Comparison of ENCODE assay signal across 20 mouse cellular contexts in genomic region chr16:10861408-10861807, GRCm38 (mm10). TPM values are rescaled to one million over a fixed set of nuclear protein-coding genes. Genes with fewer than 3 reads are reported as not detected.
A peak's percentile ranks its signal among the peaks of the same experiment; 100 is the strongest.
DNase-seq lines count a peak whose midpoint lies in the region.
"Had no signal": no experiment of that assay in that cellular context is flagged by ENCODE, and none has a peak within 500 bp of the region (broad histone marks: within the 10 kb centered on the region; RNA-seq: fewer than 3 reads in every experiment).

No protein-coding gene starts in this region.

- DNase-seq in gastrocnemius, adult 18-20 months (ENCODE audit: low spot score): peak; percentile 77
- no peak for DNase-seq in gastrocnemius, postnatal 10 days
- DNase-seq in ovary, postnatal 36 days (ENCODE audit: low spot score): peak; percentile 49
- DNase-seq in ovary, postnatal 14 days (ENCODE audit: low spot score): no peak
- peak; percentile 62 for DNase-seq in gastrocnemius, postnatal 25 days
- DNase-seq in testis, postnatal 14 days (ENCODE audit: low spot score): peak; percentile 46
- no peak for DNase-seq in thymus, postnatal 0 days (ENCODE audit: low spot score)
- DNase-seq: cerebellum, postnatal 36 days had no signal

RNA-seq across cellular contexts. Expression of gene Rmi2, which starts 26.5 kb away (rescaled TPM):
- total RNA-seq in gastrocnemius, adult 18-20 months (2021): 1 to 10 TPM in 1 of 2 experiments, under 1 TPM in 1; 0.95 to 1.5 TPM
- total RNA-seq in gastrocnemius, postnatal 10 days (2021): 1 to 10 TPM; 1.6 TPM
- 1 to 10 TPM; 2.8 to 3.5 TPM for total RNA-seq in gastrocnemius, postnatal 25 days (2021)
- 8.6 and 12.6 TPM in 2 replicates for polyA plus RNA-seq in thymus, postnatal 0 days (2015; fragmentation: Nextera tagmentation; extraction: Ambion mirVana)

RNA-seq across cellular contexts. Expression of gene Gm11172, which starts 48.7 kb away (rescaled TPM):
- total RNA-seq in gastrocnemius, adult 18-20 months (2021): not detected
- total RNA-seq in gastrocnemius, postnatal 10 days (2021): not detected
- not detected for total RNA-seq in gastrocnemius, postnatal 25 days (2021)
- not detected in 2 replicates for polyA plus RNA-seq in thymus, postnatal 0 days (2015; fragmentation: Nextera tagmentation; extraction: Ambion mirVana)
- total RNA-seq: G1E; layer of hippocampus, adult 2 months; left cerebral cortex, postnatal 14 days had no signal
- polyA plus RNA-seq: embryonic facial prominence, embryonic 13.5 days; forebrain, embryonic 11.5 days; G1E; heart, embryonic 14.5 days; kidney, embryonic 14.5 days; liver, embryonic 12.5 days; midbrain, embryonic 15.5 days; neural tube, embryonic 11.5 days; spleen, adult 2 months; stomach, postnatal 0 days had no signal

RNA-seq across cellular contexts. Expression of gene Prm1, which starts 55.8 kb away (rescaled TPM):
- not detected for total RNA-seq in gastrocnemius, adult 18-20 months (2021)
- total RNA-seq in gastrocnemius, postnatal 10 days (2021): not detected
- total RNA-seq in gastrocnemius, postnatal 25 days (2021): not detected
- polyA plus RNA-seq in thymus, postnatal 0 days (2015; fragmentation: Nextera tagmentation; extraction: Ambion mirVana): 1.4 and 2.1 TPM in 2 replicates
- total RNA-seq: G1E; layer of hippocampus, adult 2 months; left cerebral cortex, postnatal 14 days had no signal
- polyA plus RNA-seq: embryonic facial prominence, embryonic 13.5 days; forebrain, embryonic 11.5 days; G1E; heart, embryonic 14.5 days; kidney, embryonic 14.5 days; liver, embryonic 12.5 days; neural tube, embryonic 11.5 days had no signal

Comparison
In these comparisons a context has a peak if more than half of its experiments do, and no peak if none do; other contexts are left out.
1. DNase-seq: peak in gastrocnemius, adult 18-20 months (single experiment), ovary, postnatal 36 days (single experiment), gastrocnemius, postnatal 25 days (single experiment) and testis, postnatal 14 days (single experiment); none in gastrocnemius, postnatal 10 days (single experiment), ovary, postnatal 14 days (single experiment) and thymus, postnatal 0 days (single experiment).